Mouse (Mus musculus) embryonic facial prominence, embryonic 10.5 days (tissue): ENCODE measurements around the gene Lgals3bp. TPM values are rescaled to one million over a fixed set of nuclear protein-coding genes. Genes with fewer than 3 reads are reported as not detected.
"Not testable (repeated sequence)": the region's sequence is repeated elsewhere in the genome, so short reads cannot be mapped to it uniquely, and the experiment has no call there.

ENCODE experiments used
- DNase-seq: peaks from one replicate; pipeline ENCODE4 v3.0.0-alpha.2; 2017; ENCODE audit warnings: low spot score
- H3K27ac ChIP-seq: fragments of 300-500 bp; sonication (generic); replicated peaks from 2 replicates; pipeline ENCODE4 v1.5.1; 2016; ENCODE audit warnings: mild to moderate bottlenecking
- H3K27me3 ChIP-seq: fragments of 300-500 bp; sonication (generic); replicated peaks from 2 replicates; pipeline ENCODE4 v1.6.1; 2016; ENCODE audit warnings: low read depth, mild to moderate bottlenecking; ENCODE audit not compliant: poor library complexity, severe bottlenecking
- H3K36me3 ChIP-seq: fragments of 300-500 bp; sonication (generic); replicated peaks from 2 replicates; pipeline ENCODE4 v1.6.1; 2016; ENCODE audit warnings: mild to moderate bottlenecking, moderate library complexity
- H3K4me1 ChIP-seq: fragments of 300-500 bp; sonication (generic); 2 replicates; pipeline ENCODE4 v1.6.1; 2016
- H3K4me3 ChIP-seq: fragments of 300-500 bp; sonication (generic); 2 replicates; pipeline ENCODE4 v1.5.1; 2016; ENCODE audit warnings: mild to moderate bottlenecking, moderate library complexity
- H3K9me3 ChIP-seq: fragments of 300-500 bp; sonication (generic); 2 replicates; pipeline ENCODE4 v1.6.1; 2016; ENCODE audit warnings: mild to moderate bottlenecking
- WGBS: fragments of 180-500 bp; shearing (Covaris S2); methylation state at CpG from one replicate; pipeline ENCODE4 v1.1.7; 2016; 5-methylcytosine and 5-hydroxymethylcytosine counted together
- polyA plus RNA-seq: library from polyadenylated mRNA; unstranded; fragments of >200 nt; fragmentation: Nextera tagmentation; extraction: Ambion mirVana; gene quantifications from 2 replicates; pipeline ENCODE4 v1.2.1, GENCODE M21; 2016

Lgals3bp gene
- polyA plus RNA-seq, 1 experiment from 2014 or later = 0.86 TPM

GRCm38 (mm10) chr11:118407318-118407910 lies 5.5 kb upstream of the Lgals3bp start:
- peaks cover 78% of the 10 kb centered on the region for H3K36me3 ChIP-seq
- H3K27me3 ChIP-seq = no peaks in the 10 kb centered on the region
- H3K27ac ChIP-seq = no peak overlapping the region
- 84% methylated on average over 23 of the region's 23 CpGs for WGBS
- DNase-seq = no peak
- no peak overlapping the region for H3K4me3 ChIP-seq
- H3K4me1 ChIP-seq = peaks cover 11% of the 10 kb centered on the region
- no peaks in the 10 kb centered on the region for H3K9me3 ChIP-seq

DNA sequence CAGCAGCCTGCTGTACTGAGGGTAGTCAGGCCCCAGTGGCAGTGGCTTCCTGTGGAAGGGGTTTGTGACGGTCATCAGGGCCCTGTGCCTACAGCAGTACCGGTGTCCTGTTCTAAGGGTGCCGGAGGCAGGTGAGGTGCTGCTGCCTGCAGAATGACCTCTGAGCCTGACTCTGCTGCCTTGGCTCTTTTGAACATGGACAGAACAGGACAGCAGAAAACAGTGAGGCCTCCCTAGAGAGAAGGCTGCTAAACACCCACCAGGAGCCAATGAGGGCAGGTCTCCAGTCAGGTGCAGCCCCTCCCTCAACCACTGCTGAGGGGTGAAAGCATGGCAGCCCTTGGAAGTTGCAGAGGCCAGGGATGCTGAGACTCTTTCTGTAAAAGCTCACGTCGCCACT lies 4.6 kb upstream of the Lgals3bp start:
- H3K9me3 ChIP-seq = no peaks in the 10 kb centered on the region
- no peak overlapping the region for H3K27ac ChIP-seq
- H3K4me1 ChIP-seq = peaks cover 20% of the 10 kb centered on the region
- WGBS = 94% methylated on average over 5 of the region's 5 CpGs
- no peak overlapping the region for H3K4me3 ChIP-seq
- H3K27me3 ChIP-seq = no peaks in the 10 kb centered on the region
- peaks cover 69% of the 10 kb centered on the region for H3K36me3 ChIP-seq
- no peak for DNase-seq

DNA sequence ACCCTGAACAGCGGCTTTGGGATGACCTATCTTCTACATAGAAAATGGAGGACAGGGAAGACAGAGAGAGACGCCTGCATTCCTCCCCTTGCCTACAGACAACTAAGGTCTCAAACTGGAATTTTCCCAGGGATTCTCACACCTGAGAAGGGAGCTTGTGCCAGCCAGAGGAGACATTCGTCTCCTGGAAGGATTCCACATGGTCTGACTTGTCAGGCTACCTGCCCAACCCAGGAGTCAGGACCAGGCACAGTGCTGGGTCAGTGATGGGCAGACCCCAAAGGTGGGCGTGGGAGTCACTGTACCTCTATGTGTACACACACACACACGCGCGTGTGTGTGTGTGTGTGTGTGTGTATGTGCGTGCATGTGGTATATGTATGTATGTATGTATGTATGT lies 3.4 kb upstream of the Lgals3bp start:
- WGBS = 93% methylated on average over 8 of the region's 8 CpGs
- H3K9me3 ChIP-seq = no peaks in the 10 kb centered on the region
- H3K27ac ChIP-seq = no peak overlapping the region
- H3K27me3 ChIP-seq = no peaks in the 10 kb centered on the region
- H3K4me1 ChIP-seq = peaks cover 31% of the 10 kb centered on the region
- H3K36me3 ChIP-seq = peaks cover 57% of the 10 kb centered on the region
- DNase-seq = no peak
- H3K4me3 ChIP-seq = no peak overlapping the region

- 79% methylated on average over 6 of the region's 6 CpGs for WGBS
- Histone ChIP-seq H3K4me1 (peaks cover 36% of the 10 kb centered on the region), H3K4me3 (no peak overlapping the region), H3K9me3 (no peaks in the 10 kb centered on the region), H3K36me3 (peaks cover 46% of the 10 kb centered on the region), H3K27ac (no peak overlapping the region), H3K27me3 (no peaks in the 10 kb centered on the region)
- no peak for DNase-seq
These were observed 2.3 kb upstream of the Lgals3bp start for GRCm38 (mm10) chr11:118403951-118404899.

DNA sequence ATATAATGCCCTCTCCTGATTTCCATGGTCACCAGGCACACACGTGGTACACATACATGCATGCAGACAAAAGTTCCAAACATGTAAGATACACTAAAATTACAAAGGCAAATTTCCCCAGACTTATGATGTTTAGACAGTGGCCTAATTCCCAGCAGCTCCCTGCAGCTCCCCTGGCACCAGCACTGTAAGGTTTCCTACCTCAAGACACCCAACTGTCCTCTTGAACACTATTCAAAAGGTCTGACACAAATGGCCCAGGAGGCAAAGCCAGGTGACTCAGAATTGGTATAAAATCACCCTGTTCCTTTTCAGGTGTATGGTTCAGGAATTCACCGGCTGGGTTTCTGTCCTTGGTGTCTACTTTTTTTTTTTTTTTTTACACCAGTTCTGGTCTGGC lies 1.3 kb upstream of the Lgals3bp start:
- peaks cover 36% of the 10 kb centered on the region for H3K36me3 ChIP-seq
- H3K4me1 ChIP-seq = peaks cover 36% of the 10 kb centered on the region
- no peak overlapping the region for H3K27ac ChIP-seq
- no peak overlapping the region for H3K4me3 ChIP-seq
- no peaks in the 10 kb centered on the region for H3K9me3 ChIP-seq
- 91% methylated on average over 2 of the region's 2 CpGs for WGBS
- no peaks in the 10 kb centered on the region for H3K27me3 ChIP-seq
- DNase-seq = no peak

GRCm38 (mm10) chr11:118401195-118401594 lies 697 bp downstream of the Lgals3bp start:
- 83% methylated on average over 4 of the region's 4 CpGs for WGBS

GRCm38 (mm10) chr11:118400566-118400936 lies 1.3 kb downstream of the Lgals3bp start:
- Histone ChIP-seq H3K27ac (peak overlapping the region; percentile 40), H3K4me3 (no peak overlapping the region)

More at GRCm38 (mm10) chr11:118401195-118401594, 697 bp downstream of the Lgals3bp start:
- H3K9me3 ChIP-seq = no peaks in the 10 kb centered on the region
- H3K27me3 ChIP-seq = no peaks in the 10 kb centered on the region
- H3K36me3 ChIP-seq = peaks cover 16% of the 10 kb centered on the region
- no peak for DNase-seq
- peaks cover 31% of the 10 kb centered on the region for H3K4me1 ChIP-seq
- H3K4me3 ChIP-seq = no peak overlapping the region
- peak overlapping the region; percentile 36 for H3K27ac ChIP-seq

GRCm38 (mm10) chr11:118399891-118400565 lies 1.9 kb downstream of the Lgals3bp start:
- Histone ChIP-seq H3K4me3 (no peak overlapping the region), H3K4me1 (peaks cover 31% of the 10 kb centered on the region), H3K27me3 (no peaks in the 10 kb centered on the region), H3K9me3 (no peaks in the 10 kb centered on the region), H3K27ac (peak overlapping the region; percentile 40; the same call in 1 of the 2 replicates), H3K36me3 (peaks cover 4% of the 10 kb centered on the region; the same call in 1 of the 2 replicates)
- DNase-seq = no peak
- 72% methylated on average over 5 of the region's 5 CpGs for WGBS

More at GRCm38 (mm10) chr11:118400566-118400936, 1.3 kb downstream of the Lgals3bp start:
- peaks cover 10% of the 10 kb centered on the region for H3K36me3 ChIP-seq
- 51% methylated on average over 6 of the region's 6 CpGs for WGBS
- H3K4me1 ChIP-seq = peaks cover 31% of the 10 kb centered on the region
- no peak for DNase-seq
- no peaks in the 10 kb centered on the region for H3K9me3 ChIP-seq
- no peaks in the 10 kb centered on the region for H3K27me3 ChIP-seq

DNA sequence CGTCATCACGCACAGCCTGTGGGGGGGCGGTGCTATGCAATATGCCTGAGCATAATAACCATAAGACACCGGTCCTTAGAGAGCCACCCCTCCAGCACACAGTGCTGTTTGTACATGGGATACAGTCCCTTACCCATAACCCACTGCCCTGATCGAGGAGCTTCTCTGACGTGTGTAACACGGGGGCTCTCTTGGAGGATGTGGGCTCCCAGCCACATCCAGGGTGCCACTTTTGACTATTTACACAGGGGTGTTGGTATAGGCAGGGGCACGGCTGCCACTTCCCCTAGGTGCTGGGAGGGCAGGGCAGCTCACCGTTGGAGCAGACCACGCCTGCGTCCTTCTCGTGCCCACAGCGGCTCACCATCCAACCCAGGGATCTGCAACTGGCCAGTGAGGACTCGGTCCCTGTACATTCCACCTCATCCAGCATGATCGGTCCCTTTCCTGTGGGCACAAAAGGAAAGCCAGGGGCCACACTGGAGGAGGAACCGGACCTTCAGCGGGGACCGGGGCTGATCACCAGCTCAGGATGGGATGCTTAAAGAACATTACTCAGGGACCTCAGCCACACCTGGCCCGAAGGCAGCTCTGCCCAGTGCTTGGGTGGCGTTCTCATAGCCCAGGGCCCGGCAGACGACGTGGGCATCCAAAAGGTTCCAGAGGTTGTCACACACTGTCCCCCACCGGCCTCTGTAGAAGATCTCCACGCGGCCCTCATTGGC lies 3.9 kb downstream of the Lgals3bp start:
- 94% methylated on average over 26 of the region's 26 CpGs for WGBS
- Histone ChIP-seq H3K36me3 (no peaks in the 10 kb centered on the region; the same call in 1 of the 2 replicates), H3K4me1 (peaks cover 25% of the 10 kb centered on the region), H3K27me3 (no peaks in the 10 kb centered on the region), H3K4me3 (no peak overlapping the region), H3K9me3 (no peaks in the 10 kb centered on the region), H3K27ac (0 out of 2 replicates have a peak overlapping the region, but pooled peaks have one; percentile 24)
- no peak for DNase-seq

DNA sequence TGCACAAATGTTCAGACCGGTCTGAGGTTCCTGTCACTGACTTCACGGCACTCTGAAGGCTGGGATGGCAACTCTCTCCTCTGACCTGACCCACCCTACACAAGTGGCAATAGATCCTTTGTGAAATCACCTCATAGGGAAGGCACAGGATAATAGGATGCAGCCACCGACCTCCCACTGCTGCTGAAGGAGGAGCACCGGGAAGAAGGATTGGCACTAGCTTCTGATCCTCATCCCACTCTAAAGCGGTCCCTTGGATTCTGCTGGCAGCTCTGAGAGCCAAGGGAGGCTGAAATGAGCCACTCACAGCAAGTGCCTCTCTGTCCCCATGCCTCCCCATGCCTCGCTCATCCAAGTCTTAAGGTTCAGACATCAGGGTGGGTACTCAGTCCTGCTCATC lies 7.4 kb downstream of the Lgals3bp start:
- DNase-seq = no peak
- 65% methylated on average over 6 of the region's 6 CpGs for WGBS
- no peaks in the 10 kb centered on the region for H3K27me3 ChIP-seq
- no peaks in the 10 kb centered on the region for H3K9me3 ChIP-seq
- H3K4me1 ChIP-seq = no peaks in the 10 kb centered on the region; the same call in 1 of the 2 replicates
- 0 out of 2 replicates have a peak overlapping the region, but pooled peaks have one; percentile 15 for H3K27ac ChIP-seq
- H3K4me3 ChIP-seq = no peak overlapping the region
- no peaks in the 10 kb centered on the region; the same call in 1 of the 2 replicates for H3K36me3 ChIP-seq

GRCm38 (mm10) chr11:118393991-118394390 lies 7.9 kb downstream of the Lgals3bp start:
- H3K27me3 ChIP-seq = no peaks in the 10 kb centered on the region
- no peak overlapping the region for H3K4me3 ChIP-seq
- H3K4me1 ChIP-seq = no peaks in the 10 kb centered on the region; the same call in 1 of the 2 replicates
- H3K27ac ChIP-seq = no peak overlapping the region
- WGBS = 73% methylated on average over 5 of the region's 5 CpGs
- H3K9me3 ChIP-seq = no peaks in the 10 kb centered on the region
- no peaks in the 10 kb centered on the region; the same call in 1 of the 2 replicates for H3K36me3 ChIP-seq
- no peak for DNase-seq

- 97% methylated on average over 13 of the region's 13 CpGs for WGBS
- DNase-seq, H3K27me3 ChIP-seq, H3K36me3 ChIP-seq, H3K4me1 ChIP-seq, H3K4me3 ChIP-seq, H3K9me3 ChIP-seq, H3K27ac ChIP-seq: not testable (repeated sequence)
These were observed 14.1 kb downstream of the Lgals3bp start for GRCm38 (mm10) chr11:118387816-118388215.
